Mouse (Mus musculus) embryonic facial prominence, embryonic 14.5 days (tissue): ENCODE measurements around the gene Iqgap1. TPM values are rescaled to one million over a fixed set of nuclear protein-coding genes. Genes with fewer than 3 reads are reported as not detected.
A peak's percentile ranks its signal among the peaks of the same experiment; 100 is the strongest.

ENCODE experiments used
- ATAC-seq: fragments of 200-750 bp; cut with Nextera tagmentation; 2 replicates; pipeline ENCODE4 v1.8.0; 2017; ENCODE audit warnings: low read depth, moderate number of reproducible peaks, moderate TSS enrichment
- DNase-seq: peaks from one replicate; pipeline ENCODE4 v3.0.0-alpha.2; 2015; ENCODE audit warnings: low spot score
- H3K27ac ChIP-seq: fragments of 300-500 bp; sonication (generic); replicated peaks from 2 replicates; pipeline ENCODE4 v1.5.1; 2014; ENCODE audit warnings: low read depth, mild to moderate bottlenecking, low read length, moderate library complexity
- H3K27me3 ChIP-seq: fragments of 300-500 bp; sonication (generic); replicated peaks from 2 replicates; pipeline ENCODE4 v1.6.1; 2014; ENCODE audit warnings: low read length; ENCODE audit not compliant: control insufficient read depth, insufficient read depth
- H3K36me3 ChIP-seq: fragments of 300-500 bp; sonication (generic); 2 replicates; pipeline ENCODE4 v1.6.1; 2014; ENCODE audit warnings: low read length, mixed read lengths; ENCODE audit not compliant: control insufficient read depth, insufficient read depth
- H3K4me1 ChIP-seq: fragments of 300-500 bp; sonication (generic); 2 replicates; pipeline ENCODE4 v1.6.1; 2014; ENCODE audit warnings: antibody characterized with exemption, low read length; ENCODE audit not compliant: control insufficient read depth, insufficient read depth
- H3K4me2 ChIP-seq: fragments of 300-500 bp; sonication (generic); 2 replicates; pipeline ENCODE4 v1.6.1; 2014; ENCODE audit warnings: low read depth, mild to moderate bottlenecking, low read length, moderate library complexity, mixed read lengths
- H3K4me3 ChIP-seq: fragments of 300-500 bp; sonication (generic); 2 replicates; pipeline ENCODE4 v1.5.1; 2014; ENCODE audit warnings: low read depth, mild to moderate bottlenecking, low read length
- H3K9ac ChIP-seq: fragments of 300-500 bp; sonication (generic); 2 replicates; pipeline ENCODE4 v1.6.1; 2014; ENCODE audit warnings: low read depth, mild to moderate bottlenecking, low read length, moderate library complexity, mixed read lengths
- H3K9me3 ChIP-seq: fragments of 300-500 bp; sonication (generic); 2 replicates; pipeline ENCODE4 v1.6.1; 2016; ENCODE audit warnings: low read length; ENCODE audit not compliant: control insufficient read depth
- WGBS: fragments of 180-500 bp; shearing (Covaris S2); extraction: QIAGEN DNeasy Blood & Tissue Kit; methylation state at CpG from one replicate; pipeline ENCODE4 v1.1.7; 2014; 5-methylcytosine and 5-hydroxymethylcytosine counted together
- polyA plus RNA-seq: library from polyadenylated mRNA; unstranded; fragments of >200 nt; fragmentation: Nextera tagmentation; extraction: Ambion mirVana; gene quantifications from 2 replicates; pipeline ENCODE4 v1.2.1, GENCODE M21; 2014

The Iqgap1 gene
- polyA plus RNA-seq, 1 experiment from 2014 or later: 68.6 TPM

GRCm38 (mm10) chr7:80742671-80743070, 83.1 kb downstream of the Iqgap1 start:
- Histone ChIP-seq H3K4me1 (peaks cover 23% of the 10 kb centered on the region), H3K36me3 (peaks cover 61% of the 10 kb centered on the region), H3K27ac (no peak overlapping the region), H3K9ac (no peak overlapping the region), H3K4me3 (no peak overlapping the region), H3K27me3 (no peaks in the 10 kb centered on the region), H3K9me3 (no peaks in the 10 kb centered on the region), H3K4me2 (no peak overlapping the region)
- DNase-seq (no peak), ATAC-seq (no peak)
- WGBS: 85% methylated on average over 3 of the region's 3 CpGs

- Histone ChIP-seq H3K4me2 (no peak overlapping the region), H3K27ac (no peak overlapping the region), H3K4me1 (peaks cover 12% of the 10 kb centered on the region), H3K9ac (no peak overlapping the region), H3K9me3 (no peaks in the 10 kb centered on the region), H3K4me3 (no peak overlapping the region), H3K27me3 (no peaks in the 10 kb centered on the region), H3K36me3 (peaks cover 65% of the 10 kb centered on the region)
- ATAC-seq (0 out of 2 replicates have a peak, but pooled peaks have one; percentile 48), DNase-seq (peak; percentile 92)
- 26% methylated on average over 7 of the region's 7 CpGs for WGBS
Measured at GRCm38 (mm10) chr7:80740954-80741353, 84.8 kb downstream of the Iqgap1 start.

GRCm38 (mm10) chr7:80736199-80736598, 89.6 kb downstream of the Iqgap1 start:
- Histone ChIP-seq H3K27ac (no peak overlapping the region), H3K36me3 (peaks cover 79% of the 10 kb centered on the region), H3K4me1 (no peaks in the 10 kb centered on the region), H3K27me3 (no peaks in the 10 kb centered on the region), H3K9ac (no peak overlapping the region), H3K4me2 (no peak overlapping the region), H3K4me3 (no peak overlapping the region), H3K9me3 (no peaks in the 10 kb centered on the region)
- DNase-seq: no peak
- ATAC-seq: no peak
- 75% methylated on average over 10 of the region's 10 CpGs for WGBS

- H3K4me2 ChIP-seq: no peak overlapping the region
- no peak for ATAC-seq
- no peaks in the 10 kb centered on the region for H3K9me3 ChIP-seq
- H3K9ac ChIP-seq: no peak overlapping the region
- no peaks in the 10 kb centered on the region for H3K27me3 ChIP-seq
- no peak for DNase-seq
- 78% methylated on average over 11 of the region's 11 CpGs for WGBS
- no peaks in the 10 kb centered on the region for H3K4me1 ChIP-seq
- peaks cover 72% of the 10 kb centered on the region for H3K36me3 ChIP-seq
- H3K27ac ChIP-seq: no peak overlapping the region
- no peak overlapping the region for H3K4me3 ChIP-seq
Measured at GRCm38 (mm10) chr7:80732986-80733385, 92.8 kb downstream of the Iqgap1 start.

- ATAC-seq: 0 out of 2 replicates have a peak, but pooled peaks have one; percentile 50
Measured at GRCm38 (mm10) chr7:80729662-80730061, 96.1 kb downstream of the Iqgap1 start.

GRCm38 (mm10) chr7:80721041-80721440, 104.7 kb downstream of the Iqgap1 start:
- DNase-seq (no peak), ATAC-seq (no peak)
- H3K27me3 ChIP-seq: no peaks in the 10 kb centered on the region
- H3K4me3 ChIP-seq: no peak overlapping the region
- no peaks in the 10 kb centered on the region for H3K4me1 ChIP-seq
- no peaks in the 10 kb centered on the region for H3K9me3 ChIP-seq
- peaks cover 84% of the 10 kb centered on the region for H3K36me3 ChIP-seq
- H3K4me2 ChIP-seq: no peak overlapping the region
- no peak overlapping the region for H3K27ac ChIP-seq
- no peak overlapping the region for H3K9ac ChIP-seq
- 55% methylated on average over 9 of the region's 9 CpGs for WGBS

More at GRCm38 (mm10) chr7:80729662-80730061, 96.1 kb downstream of the Iqgap1 start:
- no peak overlapping the region for H3K9ac ChIP-seq
- DNase-seq: peak; percentile 54
- H3K36me3 ChIP-seq: peaks cover 76% of the 10 kb centered on the region
- no peak overlapping the region for H3K4me2 ChIP-seq
- no peak overlapping the region for H3K4me3 ChIP-seq
- no peaks in the 10 kb centered on the region for H3K9me3 ChIP-seq
- H3K4me1 ChIP-seq: no peaks in the 10 kb centered on the region
- no peaks in the 10 kb centered on the region for H3K27me3 ChIP-seq
- H3K27ac ChIP-seq: no peak overlapping the region
- WGBS: 29% methylated on average over 8 of the region's 8 CpGs

GRCm38 (mm10) chr7:80719582-80719981, 106.2 kb downstream of the Iqgap1 start:
- Histone ChIP-seq H3K4me2 (no peak overlapping the region), H3K9me3 (no peaks in the 10 kb centered on the region), H3K4me3 (no peak overlapping the region), H3K27ac (no peak overlapping the region), H3K9ac (no peak overlapping the region), H3K36me3 (peaks cover 83% of the 10 kb centered on the region), H3K27me3 (no peaks in the 10 kb centered on the region), H3K4me1 (no peaks in the 10 kb centered on the region)
- DNase-seq (no peak), ATAC-seq (no peak)
- 97% methylated on average over 7 of the region's 7 CpGs for WGBS

GRCm38 (mm10) chr7:80719038-80719437, 106.7 kb downstream of the Iqgap1 start:
- Histone ChIP-seq H3K36me3 (peaks cover 83% of the 10 kb centered on the region), H3K9ac (no peak overlapping the region), H3K4me3 (no peak overlapping the region), H3K9me3 (no peaks in the 10 kb centered on the region), H3K27ac (no peak overlapping the region), H3K27me3 (no peaks in the 10 kb centered on the region), H3K4me2 (no peak overlapping the region), H3K4me1 (no peaks in the 10 kb centered on the region)
- ATAC-seq (no peak), DNase-seq (no peak)
- WGBS: 86% methylated on average over 2 of the region's 2 CpGs

GRCm38 (mm10) chr7:80718471-80718870, 107.3 kb downstream of the Iqgap1 start:
- H3K9ac ChIP-seq: no peak overlapping the region
- DNase-seq (no peak), ATAC-seq (no peak; the same call in 1 of the 2 replicates)
- WGBS: 89% methylated on average over 8 of the region's 8 CpGs
- peaks cover 83% of the 10 kb centered on the region for H3K36me3 ChIP-seq
- no peak overlapping the region for H3K4me2 ChIP-seq
- no peak overlapping the region for H3K4me3 ChIP-seq
- H3K27me3 ChIP-seq: no peaks in the 10 kb centered on the region
- H3K4me1 ChIP-seq: no peaks in the 10 kb centered on the region
- no peaks in the 10 kb centered on the region for H3K9me3 ChIP-seq
- no peak overlapping the region for H3K27ac ChIP-seq
